Mouse (Mus musculus): ENCODE data around the gene Npr1. TPM values are rescaled to one million over a fixed set of nuclear protein-coding genes. Genes with fewer than 3 reads are reported as not detected.

The Npr1 gene
- polyA plus RNA-seq, 1 experiment from 2014 or later: 8.9 TPM

DNA sequence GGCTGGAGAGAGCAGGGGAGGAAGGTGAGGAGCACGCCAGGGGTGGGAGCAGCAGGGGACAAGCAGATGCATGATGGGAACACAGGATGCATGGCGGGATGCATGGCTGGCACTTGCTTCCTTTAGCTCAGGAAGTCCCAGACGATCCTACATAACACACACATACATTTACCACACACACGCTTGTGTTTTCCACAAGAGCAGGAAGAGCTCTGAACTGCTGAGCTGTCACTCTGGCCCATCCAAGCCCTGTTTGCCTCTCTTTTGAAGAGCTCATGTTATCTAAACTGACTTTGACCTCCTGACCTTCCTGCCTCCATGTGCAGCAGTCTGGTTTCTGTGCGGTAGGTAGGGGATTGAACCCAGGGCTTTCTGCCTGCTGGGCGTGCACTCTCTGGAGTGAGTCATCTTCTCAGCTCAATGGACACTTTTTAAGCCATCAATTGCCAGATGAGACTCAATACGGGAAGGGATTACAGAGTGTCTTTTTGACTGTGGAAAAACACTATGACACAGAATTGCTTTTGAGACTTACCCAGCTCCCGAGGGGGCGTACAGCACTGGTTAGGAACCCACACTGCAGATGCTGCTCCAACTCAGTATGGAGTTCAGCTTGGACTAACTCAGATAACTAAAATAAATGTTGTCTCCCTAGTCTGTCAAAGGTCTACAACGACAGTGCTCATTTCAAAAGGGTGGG lies 14.1 kb downstream of the Npr1 start:
- Histone ChIP-seq H3K9me3 (replicated peaks) (no peaks in the 10 kb centered on the region), H3K27ac (ENCODE audit: poor library complexity, severe bottlenecking) (peak overlapping the region; percentile 24; the same call in 1 of the 2 replicates), H3K27me3 (replicated peaks) (no peaks in the 10 kb centered on the region), H3K36me3 (no peaks in the 10 kb centered on the region), H3K4me1 (replicated peaks) (peaks cover 21% of the 10 kb centered on the region), H3K4me3 (peak overlapping the region; percentile 12), H3K9ac (peak overlapping the region; percentile 30; the same call in 1 of the 2 replicates), H3K4me2 (peak overlapping the region; percentile 55)
- ATAC-seq (ENCODE audit: insufficient number of reproducible peaks, low FRiP score): no peak
- WGBS: 43% methylated on average over 10 of the region's 10 CpGs

DNA sequence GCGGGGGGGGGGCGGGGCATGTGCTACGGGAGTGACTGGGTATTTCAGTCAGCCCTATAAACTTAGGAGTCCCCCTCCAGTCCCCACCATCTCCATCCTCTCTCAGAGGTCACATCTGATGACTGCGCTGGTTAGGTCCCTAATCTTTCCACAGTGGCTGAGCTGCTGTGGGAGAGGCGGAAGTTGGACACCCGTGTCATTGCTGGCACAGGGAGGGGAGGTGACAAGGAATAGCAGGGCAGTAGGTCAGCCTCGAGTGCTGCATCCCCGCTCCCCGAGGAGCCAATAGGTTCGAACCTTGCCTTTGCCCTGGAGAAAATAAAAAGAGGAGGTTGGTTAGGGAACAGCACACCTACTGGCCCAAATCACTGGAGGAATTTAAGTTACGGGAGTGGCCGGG lies 14.8 kb downstream of the Npr1 start:
- H3K4me1 ChIP-seq (replicated peaks): peaks cover 22% of the 10 kb centered on the region
- H3K36me3 ChIP-seq: no peaks in the 10 kb centered on the region
- 0 out of 2 replicates have a peak overlapping the region, but pooled peaks have one; percentile 24 for H3K27ac ChIP-seq (ENCODE audit: poor library complexity, severe bottlenecking)
- H3K4me2 ChIP-seq: peak overlapping the region; percentile 55
- H3K4me3 ChIP-seq: peak overlapping the region; percentile 12
- WGBS: 22% methylated on average over 12 of the region's 12 CpGs
- ATAC-seq (ENCODE audit: insufficient number of reproducible peaks, low FRiP score): no peak
- H3K27me3 ChIP-seq (replicated peaks): no peaks in the 10 kb centered on the region
- H3K9me3 ChIP-seq (replicated peaks): no peaks in the 10 kb centered on the region
- H3K9ac ChIP-seq: peak overlapping the region; percentile 30; the same call in 1 of the 2 replicates

DNA sequence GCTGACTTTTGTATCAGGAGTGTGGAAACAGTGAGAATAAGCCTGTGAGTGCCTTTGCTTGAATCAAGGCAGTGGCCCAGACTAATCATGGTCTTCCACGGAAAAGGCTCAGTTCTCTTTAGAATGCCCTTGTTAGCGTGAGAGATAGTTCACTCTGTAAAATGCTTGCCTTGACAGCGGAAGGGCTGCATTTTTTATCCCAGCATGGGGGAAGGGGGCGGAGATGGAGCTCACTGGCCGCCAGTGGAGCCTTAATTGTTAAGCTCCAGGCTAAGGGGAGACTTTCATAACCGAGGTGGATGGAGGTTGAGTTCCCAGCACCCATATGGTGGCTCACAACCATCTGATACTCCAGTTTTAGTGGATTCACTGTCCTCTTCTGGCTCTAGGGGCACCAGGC lies 17.0 kb downstream of the Npr1 start:
- no peak overlapping the region for H3K27ac ChIP-seq (ENCODE audit: poor library complexity, severe bottlenecking)
- H3K27me3 ChIP-seq (replicated peaks): no peaks in the 10 kb centered on the region
- no peaks in the 10 kb centered on the region for H3K9me3 ChIP-seq (replicated peaks)
- no peak for ATAC-seq (ENCODE audit: insufficient number of reproducible peaks, low FRiP score)
- H3K36me3 ChIP-seq: no peaks in the 10 kb centered on the region
- H3K9ac ChIP-seq: no peak overlapping the region
- 42% methylated on average over 6 of the region's 6 CpGs for WGBS
- H3K4me2 ChIP-seq: no peak overlapping the region
- no peak overlapping the region for H3K4me3 ChIP-seq
- peaks cover 26% of the 10 kb centered on the region for H3K4me1 ChIP-seq (replicated peaks)

DNA sequence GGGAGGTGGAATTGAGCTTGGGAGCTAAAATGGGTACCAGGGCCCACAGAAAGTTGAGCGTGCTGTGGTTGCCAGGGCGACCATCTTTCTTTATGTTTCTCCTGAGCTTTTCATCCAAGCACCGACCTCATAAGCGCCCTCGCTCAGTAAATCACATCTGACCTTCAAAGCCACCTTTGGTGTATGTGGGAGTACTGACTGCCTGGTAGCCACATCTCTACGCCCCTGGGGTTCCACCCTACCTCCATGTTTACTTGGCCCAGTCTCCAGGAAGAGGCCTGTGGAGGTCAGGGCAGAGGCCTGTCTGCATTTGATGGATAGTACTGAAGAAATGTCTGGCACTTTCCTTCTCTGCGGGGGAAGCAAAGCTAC lies 18.6 kb downstream of the Npr1 start:
- Histone ChIP-seq H3K9me3 (replicated peaks) (no peaks in the 10 kb centered on the region), H3K27me3 (replicated peaks) (no peaks in the 10 kb centered on the region), H3K36me3 (no peaks in the 10 kb centered on the region), H3K27ac (ENCODE audit: poor library complexity, severe bottlenecking) (peak overlapping the region; percentile 90), H3K9ac (0 out of 2 replicates have a peak overlapping the region, but pooled peaks have one; percentile 59), H3K4me3 (peak overlapping the region; percentile 37; the same call in 1 of the 2 replicates), H3K4me1 (replicated peaks) (peaks cover 26% of the 10 kb centered on the region), H3K4me2 (peak overlapping the region; percentile 66)
- WGBS: 45% methylated on average over 7 of the region's 7 CpGs
- peak; percentile 30; the same call in 1 of the 2 replicates for ATAC-seq (ENCODE audit: insufficient number of reproducible peaks, low FRiP score)

DNA sequence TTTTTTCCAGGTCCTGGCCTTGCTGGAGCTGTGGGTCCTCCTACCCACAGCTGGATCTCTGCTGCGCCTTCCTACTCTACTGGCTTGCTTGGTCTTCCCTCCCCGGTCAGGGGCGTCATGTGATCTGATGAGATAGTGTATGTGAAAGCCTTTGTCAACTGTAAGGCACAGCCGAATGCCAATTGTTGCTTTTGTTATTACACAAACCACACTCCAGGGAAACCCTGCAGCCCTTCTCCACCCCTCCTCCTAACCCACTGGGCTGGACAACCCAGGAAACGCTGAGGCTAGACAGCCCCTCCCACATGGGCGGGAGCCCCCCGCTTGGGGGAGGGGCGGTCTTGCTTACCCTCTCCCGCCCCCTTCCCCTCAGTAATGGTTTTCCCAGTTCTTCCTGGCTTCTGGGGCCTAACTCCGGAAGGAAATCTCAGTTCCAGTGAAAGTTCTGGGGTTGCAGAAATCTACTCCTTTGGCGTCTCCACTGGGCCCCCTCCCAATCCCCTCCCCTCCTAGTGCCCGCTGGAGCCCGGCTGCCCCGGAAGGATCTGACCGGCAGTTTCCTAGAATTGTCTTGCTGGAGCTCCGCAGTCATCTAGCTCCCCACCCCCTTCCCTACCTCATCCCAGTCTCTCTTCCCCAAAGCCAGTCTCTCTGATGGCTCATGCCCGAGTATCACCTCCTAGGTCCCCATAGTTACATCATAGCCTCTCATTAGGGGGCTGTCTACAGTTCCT lies 19.1 kb downstream of the Npr1 start:
- ATAC-seq (ENCODE audit: insufficient number of reproducible peaks, low FRiP score): peak; percentile 91

DNA sequence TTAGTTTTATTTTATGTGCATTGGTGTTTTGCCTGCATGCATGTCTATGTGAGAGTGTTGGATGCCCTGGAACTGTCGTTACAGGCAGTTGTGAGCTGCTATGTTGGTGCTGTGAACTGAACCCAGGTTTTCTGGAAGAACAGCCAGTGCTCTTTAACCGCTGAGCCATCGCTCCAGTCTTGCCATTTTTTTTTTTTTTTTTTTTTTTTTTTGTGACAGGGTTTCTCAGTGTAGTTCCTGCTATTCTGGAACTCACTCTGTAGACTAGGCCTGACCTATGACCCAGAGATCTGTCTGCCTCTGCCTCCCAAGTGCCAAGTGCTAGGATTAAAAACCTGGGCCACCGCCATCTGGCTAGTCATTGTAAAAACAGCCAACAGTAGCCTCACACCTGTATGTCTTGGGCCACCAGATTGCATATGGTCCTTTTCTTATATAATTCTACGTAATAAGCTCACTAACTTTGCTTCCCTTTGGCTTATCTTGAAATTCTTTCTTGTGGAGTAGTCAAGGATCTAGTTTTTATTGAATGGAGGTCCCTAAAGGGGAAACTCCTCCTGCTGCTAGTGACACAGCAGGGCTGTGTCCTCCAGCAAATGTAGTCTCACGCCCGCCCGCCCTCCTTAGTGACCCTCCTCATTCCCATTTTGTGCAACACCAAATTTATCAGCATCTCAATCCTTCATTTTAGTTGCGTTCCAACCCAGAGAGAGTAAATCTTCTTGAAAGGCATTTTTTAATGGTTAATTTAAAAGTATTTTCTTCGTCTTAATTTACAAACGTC lies 20.1 kb downstream of the Npr1 start:
- ATAC-seq (ENCODE audit: insufficient number of reproducible peaks, low FRiP score): no peak
- Histone ChIP-seq H3K36me3 (no peaks in the 10 kb centered on the region), H3K4me2 (peak overlapping the region; percentile 35; the same call in 1 of the 2 replicates), H3K27me3 (replicated peaks) (no peaks in the 10 kb centered on the region), H3K9ac (no peak overlapping the region), H3K27ac (ENCODE audit: poor library complexity, severe bottlenecking) (peak overlapping the region; percentile 90), H3K9me3 (replicated peaks) (no peaks in the 10 kb centered on the region), H3K4me1 (replicated peaks) (peaks cover 15% of the 10 kb centered on the region), H3K4me3 (no peak overlapping the region)
- 62% methylated on average over 11 of the region's 11 CpGs for WGBS

More for the DNA sequence above, 19.1 kb downstream of the Npr1 start:
- peak overlapping the region; percentile 59 for H3K9ac ChIP-seq
- H3K4me1 ChIP-seq (replicated peaks): peaks cover 24% of the 10 kb centered on the region
- peak overlapping the region; percentile 37 for H3K4me3 ChIP-seq
- no peaks in the 10 kb centered on the region for H3K9me3 ChIP-seq (replicated peaks)
- H3K4me2 ChIP-seq: peak overlapping the region; percentile 66
- H3K36me3 ChIP-seq: no peaks in the 10 kb centered on the region
- H3K27me3 ChIP-seq (replicated peaks): no peaks in the 10 kb centered on the region
- peak overlapping the region; percentile 90 for H3K27ac ChIP-seq (ENCODE audit: poor library complexity, severe bottlenecking)
- WGBS: under 1% methylated on average over 17 of the region's 17 CpGs

DNA sequence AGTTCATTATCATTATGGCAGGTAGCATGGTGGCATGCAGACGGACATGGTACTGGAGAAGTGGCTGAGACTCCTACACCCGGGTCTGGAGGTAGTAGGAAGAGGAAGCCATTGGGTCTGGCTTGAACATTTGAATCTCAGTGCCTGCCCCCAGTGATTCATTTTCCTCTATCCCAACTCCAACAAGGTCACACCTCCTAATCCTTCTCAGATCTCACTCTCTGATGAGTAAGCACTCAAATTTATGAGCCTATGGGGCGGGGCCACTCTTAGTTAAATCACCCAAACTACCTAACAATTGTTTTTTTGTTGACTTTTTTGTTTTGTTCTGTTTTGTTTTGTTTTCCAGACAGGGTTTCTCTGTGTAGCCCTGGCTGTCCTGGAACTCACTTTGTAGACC lies 21.7 kb downstream of the Npr1 start:
- WGBS: 91% methylated on average over 3 of the region's 3 CpGs
- H3K9me3 ChIP-seq (replicated peaks): no peaks in the 10 kb centered on the region
- H3K36me3 ChIP-seq: no peaks in the 10 kb centered on the region
- no peak overlapping the region for H3K4me3 ChIP-seq
- H3K9ac ChIP-seq: no peak overlapping the region
- H3K27me3 ChIP-seq (replicated peaks): no peaks in the 10 kb centered on the region
- H3K4me2 ChIP-seq: no peak overlapping the region
- peaks cover 12% of the 10 kb centered on the region for H3K4me1 ChIP-seq (replicated peaks)
- no peak overlapping the region for H3K27ac ChIP-seq (ENCODE audit: poor library complexity, severe bottlenecking)
- no peak for ATAC-seq (ENCODE audit: insufficient number of reproducible peaks, low FRiP score)

DNA sequence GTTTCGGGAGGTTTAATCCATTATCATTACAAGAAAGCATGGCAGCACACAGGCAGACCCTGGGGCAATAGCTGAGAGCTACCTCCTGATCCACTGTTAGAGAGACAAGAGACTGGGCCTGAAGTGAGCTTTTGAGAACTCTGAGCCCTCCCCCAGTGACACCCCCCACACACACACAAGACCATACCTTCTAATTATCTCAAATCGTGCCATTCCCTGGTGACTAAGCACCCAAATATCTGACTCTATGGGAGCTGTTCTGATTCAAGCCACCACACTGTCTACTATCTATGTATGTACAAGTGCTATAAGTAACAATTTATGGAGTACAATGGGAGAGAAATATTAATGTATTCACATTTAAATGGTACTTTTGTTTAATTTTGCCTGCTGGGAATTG lies 24.9 kb downstream of the Npr1 start:
- H3K27me3 ChIP-seq (replicated peaks): no peaks in the 10 kb centered on the region
- H3K4me2 ChIP-seq: no peak overlapping the region
- ATAC-seq (ENCODE audit: insufficient number of reproducible peaks, low FRiP score): no peak
- 76% methylated on average over 2 of the region's 2 CpGs for WGBS
- no peaks in the 10 kb centered on the region for H3K9me3 ChIP-seq (replicated peaks)
- H3K36me3 ChIP-seq: no peaks in the 10 kb centered on the region
- H3K4me3 ChIP-seq: no peak overlapping the region
- no peak overlapping the region for H3K27ac ChIP-seq (ENCODE audit: poor library complexity, severe bottlenecking)
- H3K4me1 ChIP-seq (replicated peaks): peaks cover 2% of the 10 kb centered on the region
- H3K9ac ChIP-seq: no peak overlapping the region

DNA sequence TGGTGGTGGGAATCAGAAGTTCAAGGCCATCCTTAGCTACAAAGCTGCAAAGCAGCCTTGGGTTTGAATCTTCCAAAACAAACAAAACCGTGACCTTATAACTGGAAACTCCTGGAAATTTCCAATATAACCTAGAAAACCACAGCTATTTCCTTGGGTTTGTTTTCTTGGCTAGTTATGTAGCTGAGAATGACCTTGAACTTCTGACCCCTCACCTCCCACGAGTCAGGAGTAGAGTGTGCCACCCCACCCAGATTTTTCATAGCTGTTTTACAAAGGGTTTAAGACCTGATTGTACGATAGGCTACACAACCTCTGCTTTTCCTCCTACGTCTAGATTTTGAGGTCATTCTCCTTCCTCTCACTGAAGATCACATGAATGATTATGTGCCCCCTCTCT lies 28.5 kb downstream of the Npr1 start:
- H3K9ac ChIP-seq: no peak overlapping the region
- no peak overlapping the region for H3K4me2 ChIP-seq
- no peak overlapping the region for H3K4me3 ChIP-seq
- no peak overlapping the region for H3K27ac ChIP-seq (ENCODE audit: poor library complexity, severe bottlenecking)
- no peak for ATAC-seq (ENCODE audit: insufficient number of reproducible peaks, low FRiP score)
- 63% methylated on average over 4 of the region's 4 CpGs for WGBS
- no peaks in the 10 kb centered on the region for H3K27me3 ChIP-seq (replicated peaks)
- no peaks in the 10 kb centered on the region for H3K9me3 ChIP-seq (replicated peaks)
- H3K4me1 ChIP-seq (replicated peaks): peaks cover 7% of the 10 kb centered on the region
- H3K36me3 ChIP-seq: no peaks in the 10 kb centered on the region

DNA sequence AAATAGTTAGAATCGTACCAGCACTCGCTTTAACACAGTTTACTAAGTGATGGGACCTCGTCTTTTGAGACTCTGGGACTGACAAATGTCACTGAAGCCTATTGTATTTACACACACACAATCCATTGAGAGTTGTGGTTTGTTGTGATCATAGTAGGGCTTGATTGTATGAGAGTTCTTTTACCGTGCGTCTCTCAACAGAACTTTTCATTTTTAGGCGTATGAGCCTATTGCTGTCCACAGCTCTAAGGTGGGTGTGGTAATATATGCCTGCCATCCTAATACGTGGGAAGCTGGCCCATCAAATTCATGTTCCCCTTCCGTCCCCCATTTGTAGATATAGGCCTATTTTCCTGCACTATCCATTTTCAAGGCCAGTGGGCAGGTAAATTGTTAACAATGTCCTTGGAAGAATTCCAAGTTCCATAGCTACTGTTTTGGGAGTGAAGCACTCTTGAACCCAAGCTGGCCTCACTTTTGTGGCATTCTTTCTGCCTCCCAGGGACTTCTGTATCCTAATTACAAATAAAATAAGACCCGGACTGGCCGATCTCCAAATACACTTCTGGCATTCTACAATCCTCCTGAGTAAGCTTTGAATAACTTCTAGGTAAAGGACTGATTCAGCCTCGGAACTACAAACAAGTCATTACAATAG lies 31.5 kb downstream of the Npr1 start:
- H3K27me3 ChIP-seq (replicated peaks): no peaks in the 10 kb centered on the region
- no peaks in the 10 kb centered on the region for H3K9me3 ChIP-seq (replicated peaks)
- H3K9ac ChIP-seq: peak overlapping the region; percentile 72; the same call in 1 of the 2 replicates
- peak overlapping the region; percentile 81 for H3K4me2 ChIP-seq
- H3K4me3 ChIP-seq: peak overlapping the region; percentile 60
- H3K36me3 ChIP-seq: 0 out of 2 replicates have a peak, but pooled peaks cover 4% of the 10 kb centered on the region
- H3K27ac ChIP-seq (ENCODE audit: poor library complexity, severe bottlenecking): peak overlapping the region; percentile 91
- peaks cover 31% of the 10 kb centered on the region for H3K4me1 ChIP-seq (replicated peaks)
- no peak for ATAC-seq (ENCODE audit: insufficient number of reproducible peaks, low FRiP score)
- 60% methylated on average over 11 of the region's 11 CpGs for WGBS

Measured in heart, embryonic 12.5 days (tissue).